Mouse (Mus musculus): Measurements from ENCODE around the gene Arhgap9. TPM values are rescaled to one million over a fixed set of nuclear protein-coding genes. Genes with fewer than 3 reads are reported as not detected.

Arhgap9 gene
- polyA plus RNA-seq, 1 experiment from 2014 or later = 5.5 TPM

GRCm38 (mm10) chr10:127286194-127286593, 35.6 kb upstream of the Arhgap9 start:
- H3K4me2 ChIP-seq (ENCODE audit: low read depth, low read length) = no peak overlapping the region
- no peak overlapping the region for H3K9ac ChIP-seq (ENCODE audit: low read length)
- no peak overlapping the region for H3K4me3 ChIP-seq (ENCODE audit: low read length)
- no peak for ATAC-seq (ENCODE audit: low read depth)
- H3K27ac ChIP-seq (ENCODE audit: low read length) = no peak overlapping the region
- no peaks in the 10 kb centered on the region for H3K27me3 ChIP-seq (ENCODE audit: control insufficient read depth, insufficient read depth, low read depth, low read length)
- peaks cover 20% of the 10 kb centered on the region for H3K4me1 ChIP-seq (replicated peaks; ENCODE audit: control insufficient read depth, insufficient read depth, low read length)
- H3K9me3 ChIP-seq (ENCODE audit: control insufficient read depth, low read length) = no peaks in the 10 kb centered on the region
- peaks cover 45% of the 10 kb centered on the region for H3K36me3 ChIP-seq (ENCODE audit: control insufficient read depth, insufficient read depth, low read length)
- 68% methylated on average over 7 of the region's 7 CpGs for WGBS

DNA sequence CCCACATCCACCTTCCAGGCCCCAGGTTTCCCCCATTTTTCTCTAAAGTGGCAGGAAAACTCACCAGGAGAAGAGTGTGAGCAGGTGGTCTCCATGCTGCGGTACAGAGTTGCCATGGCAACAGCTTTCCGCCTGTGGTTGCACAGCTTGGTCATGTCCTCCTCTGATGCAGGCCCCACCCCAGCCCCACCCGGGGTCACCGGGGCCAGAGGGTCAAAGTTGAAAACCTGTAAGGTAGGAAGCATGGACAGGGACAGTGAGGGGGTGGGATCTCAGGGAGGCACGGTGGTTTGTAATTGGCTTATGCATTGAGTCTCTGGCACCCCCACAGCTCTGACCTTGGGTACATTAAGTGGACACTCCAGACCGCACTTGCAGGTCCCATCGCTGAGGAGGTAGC, 35.0 kb upstream of the Arhgap9 start:
- H3K9me3 ChIP-seq (ENCODE audit: control insufficient read depth, low read length) = no peaks in the 10 kb centered on the region
- H3K27ac ChIP-seq (ENCODE audit: low read length) = no peak overlapping the region
- H3K27me3 ChIP-seq (ENCODE audit: control insufficient read depth, insufficient read depth, low read depth, low read length) = no peaks in the 10 kb centered on the region
- no peak for ATAC-seq (ENCODE audit: low read depth)
- 48% methylated on average over 7 of the region's 7 CpGs for WGBS
- peaks cover 25% of the 10 kb centered on the region for H3K4me1 ChIP-seq (replicated peaks; ENCODE audit: control insufficient read depth, insufficient read depth, low read length)
- no peak overlapping the region for H3K4me3 ChIP-seq (ENCODE audit: low read length)
- H3K4me2 ChIP-seq (ENCODE audit: low read depth, low read length) = no peak overlapping the region
- H3K36me3 ChIP-seq (ENCODE audit: control insufficient read depth, insufficient read depth, low read length) = peaks cover 39% of the 10 kb centered on the region
- H3K9ac ChIP-seq (ENCODE audit: low read length) = no peak overlapping the region; the same call in 1 of the 2 replicates

GRCm38 (mm10) chr10:127287271-127287935, 34.4 kb upstream of the Arhgap9 start:
- H3K4me3 ChIP-seq (ENCODE audit: low read length) = peak overlapping the region; percentile 84
- H3K27me3 ChIP-seq (ENCODE audit: control insufficient read depth, insufficient read depth, low read depth, low read length) = no peaks in the 10 kb centered on the region
- peak overlapping the region; percentile 86 for H3K9ac ChIP-seq (ENCODE audit: low read length)
- H3K4me1 ChIP-seq (replicated peaks; ENCODE audit: control insufficient read depth, insufficient read depth, low read length) = peaks cover 31% of the 10 kb centered on the region
- peak overlapping the region; percentile 91 for H3K4me2 ChIP-seq (ENCODE audit: low read depth, low read length)
- no peaks in the 10 kb centered on the region for H3K9me3 ChIP-seq (ENCODE audit: control insufficient read depth, low read length)
- H3K27ac ChIP-seq (ENCODE audit: low read length) = peak overlapping the region; percentile 100
- no peak for ATAC-seq (ENCODE audit: low read depth)
- peaks cover 34% of the 10 kb centered on the region for H3K36me3 ChIP-seq (ENCODE audit: control insufficient read depth, insufficient read depth, low read length)
- 63% methylated on average over 15 of the region's 15 CpGs for WGBS

DNA sequence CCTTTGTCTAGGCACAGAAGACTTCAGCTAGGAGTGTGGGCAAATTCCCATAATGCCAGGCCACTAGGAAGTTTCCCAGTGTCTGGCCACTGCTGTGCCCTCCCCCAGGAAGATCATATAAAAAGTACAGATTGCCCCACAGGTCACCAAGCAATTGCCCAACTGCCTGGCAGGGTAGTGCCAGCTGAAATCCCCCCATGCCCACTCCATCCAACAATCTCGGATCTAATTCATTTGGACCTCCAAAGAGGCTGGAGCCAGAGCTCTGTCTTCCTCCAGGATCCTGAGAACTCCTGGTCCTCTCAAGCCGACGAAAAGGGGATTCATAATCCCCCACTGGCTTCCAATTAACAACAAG, 33.8 kb upstream of the Arhgap9 start:
- H3K4me2 ChIP-seq (ENCODE audit: low read depth, low read length) = peak overlapping the region; percentile 91
- peak overlapping the region; percentile 86 for H3K9ac ChIP-seq (ENCODE audit: low read length)
- H3K27ac ChIP-seq (ENCODE audit: low read length) = peak overlapping the region; percentile 100
- 0% methylated on average over 3 of the region's 3 CpGs for WGBS
- no peaks in the 10 kb centered on the region for H3K27me3 ChIP-seq (ENCODE audit: control insufficient read depth, insufficient read depth, low read depth, low read length)
- no peak for ATAC-seq (ENCODE audit: low read depth)
- peak overlapping the region; percentile 84 for H3K4me3 ChIP-seq (ENCODE audit: low read length)
- peaks cover 35% of the 10 kb centered on the region for H3K4me1 ChIP-seq (replicated peaks; ENCODE audit: control insufficient read depth, insufficient read depth, low read length)
- H3K9me3 ChIP-seq (ENCODE audit: control insufficient read depth, low read length) = no peaks in the 10 kb centered on the region
- peaks cover 30% of the 10 kb centered on the region for H3K36me3 ChIP-seq (ENCODE audit: control insufficient read depth, insufficient read depth, low read length)

DNA sequence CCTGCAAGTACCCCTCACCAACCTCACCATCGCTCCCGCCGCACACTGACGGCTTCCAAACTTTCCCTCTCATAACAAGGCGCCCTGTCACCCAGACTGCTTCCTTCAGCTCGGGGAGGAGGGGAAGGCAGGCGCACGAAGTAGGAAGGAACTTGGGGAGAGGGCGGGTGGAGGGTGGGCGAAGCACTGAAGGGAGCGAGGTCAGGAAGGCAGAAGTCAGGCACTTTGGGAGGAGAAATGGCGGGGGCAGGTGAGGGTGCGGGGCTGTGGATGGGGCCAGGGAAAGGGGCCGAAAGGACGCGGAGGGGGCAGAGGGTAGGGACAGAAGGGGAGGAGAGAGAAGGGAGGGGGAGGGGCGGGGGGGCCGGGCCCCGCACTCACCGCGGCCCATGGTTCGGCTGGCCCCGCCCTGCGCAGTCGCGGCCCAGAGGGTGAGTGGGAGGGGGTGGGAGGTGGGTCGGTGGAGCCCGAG, 33.4 kb upstream of the Arhgap9 start:
- Histone ChIP-seq H3K4me3 (ENCODE audit: low read length) (peak overlapping the region; percentile 84), H3K27ac (ENCODE audit: low read length) (peak overlapping the region; percentile 100), H3K27me3 (ENCODE audit: control insufficient read depth, insufficient read depth, low read depth, low read length) (no peaks in the 10 kb centered on the region), H3K9me3 (ENCODE audit: control insufficient read depth, low read length) (no peaks in the 10 kb centered on the region), H3K36me3 (ENCODE audit: control insufficient read depth, insufficient read depth, low read length) (peaks cover 25% of the 10 kb centered on the region), H3K4me1 (replicated peaks; ENCODE audit: control insufficient read depth, insufficient read depth, low read length) (peaks cover 36% of the 10 kb centered on the region), H3K9ac (ENCODE audit: low read length) (peak overlapping the region; percentile 86), H3K4me2 (ENCODE audit: low read depth, low read length) (peak overlapping the region; percentile 91)
- 2% methylated on average over 16 of the region's 28 CpGs for WGBS
- ATAC-seq (ENCODE audit: low read depth) = peak; percentile 22

DNA sequence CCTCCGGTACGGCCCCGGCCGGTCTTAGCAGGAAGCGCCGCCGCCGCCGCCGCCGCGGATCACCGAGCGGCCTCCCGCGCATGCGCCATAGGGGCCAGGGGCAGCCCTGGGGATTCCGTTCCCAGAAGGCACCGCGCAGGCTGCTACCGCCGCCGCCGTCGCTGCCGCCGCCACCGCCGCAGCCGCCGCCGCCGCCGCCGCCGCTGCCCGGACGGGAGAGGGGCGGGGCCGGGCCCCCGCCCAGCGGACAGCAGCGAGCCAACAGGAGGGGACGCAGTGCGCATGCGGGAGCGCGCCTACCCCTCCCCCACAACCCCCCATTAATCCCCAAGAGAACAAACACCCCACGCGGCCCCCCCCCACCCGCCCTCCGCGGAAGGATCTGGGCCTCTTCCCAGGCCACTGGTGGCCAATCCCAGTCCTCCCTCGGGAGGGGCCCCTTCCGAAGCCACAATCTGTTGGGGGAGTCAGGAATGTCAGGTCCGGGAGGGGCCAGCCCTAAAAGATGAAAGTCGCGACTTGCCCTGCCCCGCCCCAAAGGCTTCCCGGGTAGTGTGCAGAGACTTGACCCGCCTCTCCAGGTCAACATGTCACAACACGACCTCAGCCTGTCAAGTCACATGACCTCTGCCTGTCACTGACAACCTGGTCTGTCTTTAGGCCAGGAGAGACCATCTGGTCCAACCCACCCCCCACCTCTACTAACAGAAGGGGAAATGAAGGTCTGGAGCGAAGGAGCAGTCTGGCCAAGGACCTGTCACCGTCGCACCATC, 32.8 kb upstream of the Arhgap9 start, which contains the start of gene Mbd6:
Gene Mbd6, minus strand, starts transcription at position 219 of the 773 bp plus-strand sequence.
- peak; percentile 34 for ATAC-seq (ENCODE audit: low read depth)
- Histone ChIP-seq H3K9me3 (ENCODE audit: control insufficient read depth, low read length) (no peaks in the 10 kb centered on the region), H3K27ac (ENCODE audit: low read length) (peak within 1 kb of the TSS; percentile 100), H3K27me3 (ENCODE audit: control insufficient read depth, insufficient read depth, low read depth, low read length) (no peaks in the 10 kb centered on the region), H3K4me3 (ENCODE audit: low read length) (peak within 1 kb of the TSS; percentile 84), H3K4me1 (replicated peaks; ENCODE audit: control insufficient read depth, insufficient read depth, low read length) (peaks cover 38% of the 10 kb centered on the region), H3K36me3 (ENCODE audit: control insufficient read depth, insufficient read depth, low read length) (peaks cover 23% of the 10 kb centered on the region), H3K4me2 (ENCODE audit: low read depth, low read length) (peak within 1 kb of the TSS; percentile 91), H3K9ac (ENCODE audit: low read length) (peak within 1 kb of the TSS; percentile 86)
- under 1% methylated on average over 22 of the region's 65 CpGs for WGBS

DNA sequence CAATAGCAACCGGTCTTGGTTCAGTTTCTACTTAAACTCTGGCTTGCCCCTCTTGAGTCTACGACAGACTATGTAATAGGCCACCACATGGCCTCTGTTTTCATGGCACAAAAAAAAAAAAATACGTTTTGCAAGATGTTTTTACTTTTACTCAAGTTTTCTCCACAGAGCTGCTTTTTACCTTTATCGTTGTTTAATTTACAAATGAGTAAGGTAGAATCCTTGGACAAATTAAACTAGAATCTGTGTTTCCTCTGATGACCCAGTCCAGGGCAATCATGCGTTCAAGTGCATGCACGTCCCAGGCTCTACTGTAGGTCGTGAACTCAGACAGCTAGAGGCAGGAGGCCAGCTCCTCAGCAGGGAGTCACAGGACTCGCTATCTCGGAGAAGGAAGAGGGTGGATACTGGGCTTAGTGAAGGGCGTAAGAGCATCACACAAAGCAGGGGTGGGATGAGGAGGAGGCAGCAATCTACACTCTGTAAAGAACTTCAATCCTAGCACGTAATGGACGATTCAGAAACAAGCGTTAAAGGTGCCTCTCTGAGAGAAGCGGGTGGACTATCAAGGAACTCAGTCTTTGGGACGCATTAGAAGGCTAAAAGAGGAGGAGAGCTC, 32.1 kb upstream of the Arhgap9 start:
- Histone ChIP-seq H3K4me3 (ENCODE audit: low read length) (peak overlapping the region; percentile 84), H3K36me3 (ENCODE audit: control insufficient read depth, insufficient read depth, low read length) (peaks cover 22% of the 10 kb centered on the region), H3K9me3 (ENCODE audit: control insufficient read depth, low read length) (no peaks in the 10 kb centered on the region), H3K4me2 (ENCODE audit: low read depth, low read length) (peak overlapping the region; percentile 91), H3K27me3 (ENCODE audit: control insufficient read depth, insufficient read depth, low read depth, low read length) (no peaks in the 10 kb centered on the region), H3K9ac (ENCODE audit: low read length) (peak overlapping the region; percentile 86), H3K4me1 (replicated peaks; ENCODE audit: control insufficient read depth, insufficient read depth, low read length) (peaks cover 38% of the 10 kb centered on the region), H3K27ac (ENCODE audit: low read length) (peak overlapping the region; percentile 100)
- 0 out of 2 replicates have a peak, but pooled peaks have one; percentile 2 for ATAC-seq (ENCODE audit: low read depth)
- 2% methylated on average over 15 of the region's 15 CpGs for WGBS

- Histone ChIP-seq H3K27me3 (ENCODE audit: control insufficient read depth, insufficient read depth, low read depth, low read length) (no peaks in the 10 kb centered on the region), H3K4me3 (ENCODE audit: low read length) (peak overlapping the region; percentile 84), H3K9me3 (ENCODE audit: control insufficient read depth, low read length) (no peaks in the 10 kb centered on the region), H3K36me3 (ENCODE audit: control insufficient read depth, insufficient read depth, low read length) (peaks cover 29% of the 10 kb centered on the region), H3K4me1 (replicated peaks; ENCODE audit: control insufficient read depth, insufficient read depth, low read length) (peaks cover 38% of the 10 kb centered on the region), H3K27ac (ENCODE audit: low read length) (peak overlapping the region; percentile 100), H3K4me2 (ENCODE audit: low read depth, low read length) (peak overlapping the region; percentile 91), H3K9ac (ENCODE audit: low read length) (peak overlapping the region; percentile 86)
- 0% methylated on average over 41 of the region's 47 CpGs for WGBS
- ATAC-seq (ENCODE audit: low read depth) = peak; percentile 92
Observed at GRCm38 (mm10) chr10:127290307-127290929, 31.3 kb upstream of the Arhgap9 start.
